Mouse (Mus musculus): ENCODE data around the gene Syvn1.

Syvn1 gene

DNA sequence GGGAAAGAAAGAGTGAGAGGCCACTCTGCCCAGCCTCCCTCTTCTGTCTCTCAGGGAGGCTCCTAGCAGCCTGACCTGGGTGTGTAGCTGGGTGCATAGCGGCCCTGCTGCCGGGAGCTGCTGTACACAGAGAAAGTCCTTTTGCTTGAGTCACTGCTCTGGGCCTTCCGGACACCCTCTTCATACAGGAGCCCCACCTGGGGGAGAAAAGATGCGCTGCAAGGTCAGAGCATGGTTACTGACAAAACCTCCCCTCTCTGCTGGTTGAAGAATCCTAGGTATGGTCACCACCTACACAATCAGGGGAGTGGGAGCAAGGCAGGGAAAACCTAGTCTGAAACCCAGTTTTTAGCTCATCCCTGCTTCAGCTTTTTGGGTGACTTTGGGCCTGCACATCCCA lies 22.6 kb downstream of the Syvn1 start:
- peak; percentile 62 for DNase-seq (ENCODE audit: low read depth)

- no peak for DNase-seq (ENCODE audit: low read depth)
Observed at GRCm38 (mm10) chr19:6069851-6070250, 23.5 kb downstream of the Syvn1 start.

GRCm38 (mm10) chr19:6070571-6071250 lies 24.3 kb downstream of the Syvn1 start:
- no peak for DNase-seq (ENCODE audit: low read depth)

- no peak for DNase-seq (ENCODE audit: low read depth)
Observed at GRCm38 (mm10) chr19:6071261-6071660, 24.9 kb downstream of the Syvn1 start.

DNA sequence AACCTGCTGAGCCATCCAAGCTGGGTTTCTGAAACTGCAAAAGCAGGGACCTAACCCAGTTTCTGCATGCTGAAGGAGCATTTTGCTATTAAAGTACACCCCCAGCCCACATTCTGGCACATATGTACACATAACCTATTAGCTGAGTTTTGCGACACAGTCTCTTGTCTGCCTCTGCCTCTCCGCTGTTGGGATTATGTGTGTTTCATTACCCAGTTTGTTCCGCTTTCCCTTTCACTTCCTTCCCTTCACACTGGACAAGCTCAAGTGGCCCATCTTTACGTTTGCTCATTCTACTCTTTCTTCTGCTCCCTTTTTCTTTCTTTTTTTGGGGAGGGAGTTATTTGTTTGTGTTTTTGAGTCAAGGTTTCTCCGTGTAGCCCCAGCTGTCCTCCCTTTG lies 27.5 kb downstream of the Syvn1 start:
- no peak for DNase-seq (ENCODE audit: low read depth)

- DNase-seq (ENCODE audit: low read depth): peak; percentile 96
Observed at GRCm38 (mm10) chr19:6076564-6077393, 30.4 kb downstream of the Syvn1 start, which contains the start of gene Vps51. Vps51 (minus strand) TSS chr19:6077231.

- DNase-seq (ENCODE audit: low read depth): no peak
Observed at GRCm38 (mm10) chr19:6079983-6080480, 33.7 kb downstream of the Syvn1 start, which contains the start of gene Tmem262. Tmem262 (plus strand) TSS chr19:6080033.

- no peak for DNase-seq (ENCODE audit: low read depth)
Observed at GRCm38 (mm10) chr19:6082156-6082555, 35.8 kb downstream of the Syvn1 start, which contains the start of gene Gm28374. Gm28374 (minus strand) TSS chr19:6082256.

GRCm38 (mm10) chr19:6084478-6085248 lies 38.3 kb downstream of the Syvn1 start, which contains the start of the genes Zfpl1 and Cdca5:
Zfpl1 (minus strand) TSS chr19:6084956.
Cdca5 (plus strand) TSS chr19:6084983.
- peak; percentile 100 for DNase-seq (ENCODE audit: low read depth)

GRCm38 (mm10) chr19:6085417-6085879 lies 39.1 kb downstream of the Syvn1 start:
- DNase-seq (ENCODE audit: low read depth): peak; percentile 87

- no peak for DNase-seq (ENCODE audit: low read depth)
Observed at GRCm38 (mm10) chr19:6088841-6089240, 42.5 kb downstream of the Syvn1 start.

- DNase-seq (ENCODE audit: low read depth): no peak
Observed at GRCm38 (mm10) chr19:6094119-6094518, 47.7 kb downstream of the Syvn1 start, which contains the start of gene AC131692.1. AC131692.1 (plus strand) TSS chr19:6094419.

DNA sequence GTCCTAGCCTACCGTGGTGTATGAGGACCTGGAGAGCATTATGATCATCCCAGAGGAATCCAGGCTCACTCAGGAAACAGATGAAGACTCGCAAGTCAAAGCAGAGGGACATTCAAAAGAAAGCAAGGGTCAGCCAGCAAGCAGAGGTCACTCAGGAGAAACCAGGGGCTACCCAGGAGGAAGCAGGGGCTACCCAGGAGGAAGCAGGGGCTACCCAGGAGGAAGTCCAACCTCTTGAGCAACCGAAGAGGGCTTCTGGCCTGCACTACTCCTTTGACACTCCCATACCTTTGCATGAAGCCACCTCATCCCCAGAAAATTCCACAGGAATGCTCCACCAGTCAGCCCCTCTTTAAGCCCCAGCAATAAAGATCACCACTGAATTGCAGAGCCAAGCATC lies 51.5 kb downstream of the Syvn1 start:
- no peak for DNase-seq (ENCODE audit: low read depth)

GRCm38 (mm10) chr19:6101186-6101585 lies 54.8 kb downstream of the Syvn1 start:
- DNase-seq (ENCODE audit: low read depth): peak; percentile 71

DNA sequence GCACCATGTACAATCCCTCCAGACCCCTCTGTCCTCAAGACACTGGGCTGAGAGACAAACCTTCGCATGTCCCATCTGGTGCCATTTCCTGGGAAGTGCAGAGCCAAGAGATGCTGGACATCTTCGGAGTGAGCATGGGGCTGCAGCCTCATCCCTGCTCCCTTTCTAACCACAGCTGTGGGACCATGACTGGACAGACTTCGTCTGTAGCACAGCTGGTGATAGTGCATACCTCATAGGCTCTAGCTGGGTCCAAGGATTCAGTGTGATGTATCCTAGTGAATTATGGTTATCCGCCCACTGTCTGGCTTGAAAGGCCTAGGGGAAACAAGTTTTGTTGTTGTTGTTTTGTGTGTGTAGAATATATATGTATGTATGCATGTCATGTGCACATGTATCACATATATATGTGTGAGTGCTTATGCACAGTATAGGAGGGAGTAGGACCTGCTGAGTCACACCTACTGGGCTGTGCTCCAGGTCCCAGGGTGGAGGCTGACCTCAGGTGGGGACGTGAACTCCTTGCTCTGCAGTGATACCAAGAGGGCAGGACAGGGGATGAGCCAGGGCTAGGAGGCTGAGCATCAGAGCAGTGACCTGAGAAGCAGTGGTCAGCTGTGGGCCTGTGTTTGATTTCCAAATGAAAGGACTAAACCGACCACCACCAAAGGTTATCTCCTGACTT lies 55.9 kb downstream of the Syvn1 start:
- DNase-seq (ENCODE audit: low read depth): peak; percentile 35

All from NIH3T3 (cell line).